Comparison of ENCODE assay signal across 8 mouse cellular contexts in genomic region chr1:58897561-58897960, GRCm38 (mm10).
DNase-seq lines count a peak whose midpoint lies in the region; ATAC-seq and TF ChIP-seq lines count a peak whose summit lies in the region.
"Not testable (repeated sequence)": the region's sequence is repeated elsewhere in the genome, so short reads cannot be mapped to it uniquely, and the experiment has no call there.

No protein-coding gene starts in this region.

- H3K9me3 ChIP-seq in forebrain, embryonic 14.5 days (replicated peaks; ENCODE audit: control insufficient read depth, low read length); liver, embryonic 11.5 days (ENCODE audit: control insufficient read depth, low read length); midbrain, embryonic 14.5 days (ENCODE audit: control insufficient read depth, low read length); stomach, postnatal 0 days (ENCODE audit: control insufficient read depth, low read length): not testable (repeated sequence)

- WGBS in forebrain, embryonic 14.5 days: 40% methylated on average over 3 of the region's 3 CpGs
- WGBS in liver, embryonic 11.5 days: 25% methylated on average over 3 of the region's 3 CpGs
- 35% methylated on average over 3 of the region's 3 CpGs for WGBS in midbrain, embryonic 14.5 days
- WGBS in stomach, postnatal 0 days: 18% methylated on average over 3 of the region's 3 CpGs

- ATAC-seq in forebrain, embryonic 14.5 days; midbrain, embryonic 14.5 days (ENCODE audit: low FRiP score, low TSS enrichment): not testable (repeated sequence)
- peak; percentile 92 to 95 for ATAC-seq in hematopoietic stem cell, adult 5-6 weeks (replicated peaks in 1 of 2; ENCODE audit: insufficient read depth in 1 of 2, low FRiP score in 2 of 2, low TSS enrichment in 1 of 2, low read depth in 1 of 2, poor library complexity in 2 of 2, severe bottlenecking in 2 of 2)
- peak; percentile 36; the same call in 1 of the 2 replicates for ATAC-seq in liver, embryonic 11.5 days (replicated peaks; ENCODE audit: low FRiP score)
- peak; percentile 87 for ATAC-seq in stomach, postnatal 0 days (ENCODE audit: low FRiP score, low TSS enrichment)

- H3K4me3 ChIP-seq in forebrain, embryonic 14.5 days (ENCODE audit: low read depth, low read length); liver, embryonic 11.5 days (ENCODE audit: low read depth, low read length); midbrain, embryonic 14.5 days (replicated peaks; ENCODE audit: low read depth, low read length); stomach, postnatal 0 days (ENCODE audit: low read depth, low read length): not testable (repeated sequence)

- not testable (repeated sequence) for H3K4me2 ChIP-seq in forebrain, embryonic 14.5 days (ENCODE audit: low read length); liver, embryonic 11.5 days; midbrain, embryonic 14.5 days (ENCODE audit: low read length); stomach, postnatal 0 days (replicated peaks; ENCODE audit: low read depth)

- DNase-seq in 416B (ENCODE audit: low read depth): peak; percentile 83
- peak; percentile 50 to 57 for DNase-seq in adrenal gland, postnatal 36 days
- peak; percentile 17 for DNase-seq in forebrain, embryonic 14.5 days (ENCODE audit: low spot score)
- peak; percentile 28 for DNase-seq in kidney, postnatal 14 days
- DNase-seq in liver, embryonic 11.5 days (ENCODE audit: low spot score): not testable (repeated sequence)
- peak; percentile 37 for DNase-seq in midbrain, embryonic 14.5 days
- peak; percentile 60 for DNase-seq in stomach, postnatal 0 days (ENCODE audit: low spot score)

- not testable (repeated sequence) for H3K4me1 ChIP-seq in forebrain, embryonic 14.5 days (ENCODE audit: control insufficient read depth, insufficient read depth, low read length); liver, embryonic 11.5 days (replicated peaks; ENCODE audit: control insufficient read depth, insufficient read depth, low read length); midbrain, embryonic 14.5 days (ENCODE audit: control insufficient read depth, insufficient read depth, low read length); stomach, postnatal 0 days (replicated peaks; ENCODE audit: control insufficient read depth, insufficient read depth)

- TF ChIP-seq CTCF in stomach, postnatal 0 days (IDR thresholded peaks at IDR 0.05; ENCODE audit: low read depth): peak; percentile 74

- not testable (repeated sequence) for TF ChIP-seq EP300 in stomach, postnatal 0 days (optimal IDR thresholded peaks at IDR 0.05)

- H3K27me3 ChIP-seq in forebrain, embryonic 14.5 days (replicated peaks; ENCODE audit: control insufficient read depth, insufficient read depth, low read length); liver, embryonic 11.5 days (replicated peaks; ENCODE audit: control insufficient read depth, insufficient read depth, low read length); midbrain, embryonic 14.5 days (ENCODE audit: control insufficient read depth, insufficient read depth, low read length); stomach, postnatal 0 days (ENCODE audit: control insufficient read depth, insufficient read depth, low read length): not testable (repeated sequence)

- H3K9ac ChIP-seq in forebrain, embryonic 14.5 days (ENCODE audit: low read length); liver, embryonic 11.5 days (ENCODE audit: low read depth, low read length); midbrain, embryonic 14.5 days (replicated peaks; ENCODE audit: low read length); stomach, postnatal 0 days (ENCODE audit: low read length): not testable (repeated sequence)

- H3K27ac ChIP-seq in forebrain, embryonic 14.5 days (ENCODE audit: low read depth, low read length); liver, embryonic 11.5 days (ENCODE audit: low read depth, low read length); midbrain, embryonic 14.5 days (replicated peaks; ENCODE audit: low read depth, low read length); stomach, postnatal 0 days (replicated peaks): not testable (repeated sequence)

- peaks cover 19% of the 10 kb centered on the region for H3K36me3 ChIP-seq in forebrain, embryonic 14.5 days (ENCODE audit: control insufficient read depth, insufficient read depth, low read length)
- not testable (repeated sequence) for H3K36me3 ChIP-seq in liver, embryonic 11.5 days (ENCODE audit: control insufficient read depth, insufficient read depth, low read length); stomach, postnatal 0 days (ENCODE audit: control insufficient read depth, insufficient read depth, low read length)
- H3K36me3 ChIP-seq in midbrain, embryonic 14.5 days (ENCODE audit: control insufficient read depth, insufficient read depth, low read length): peaks cover 13% of the 10 kb centered on the region
